Mouse (Mus musculus) ES-Bruce4 (cell line): Measurements from ENCODE around the gene Irgm2.

ENCODE experiments used
- EP300 ChIP-seq: IDR thresholded peaks from 2 replicates; pipeline ENCODE4 v1.6.1; 2011; ENCODE audit warnings: low read depth, low read length; ENCODE audit not compliant: insufficient read depth
- POLR2A ChIP-seq: IDR thresholded peaks from one replicate; pipeline ENCODE4 v1.8.1; 2011; ENCODE audit warnings: low read length; ENCODE audit not compliant: insufficient read depth

GRCm38 (mm10) chr11:58223751-58224150 is 24.3 kb downstream of the Irgm2 start:
- no peak for TF ChIP-seq POLR2A
- TF ChIP-seq EP300, result no peak
